Mouse (Mus musculus): ENCODE data around the gene Ckap2.

Gene Ckap2

DNA sequence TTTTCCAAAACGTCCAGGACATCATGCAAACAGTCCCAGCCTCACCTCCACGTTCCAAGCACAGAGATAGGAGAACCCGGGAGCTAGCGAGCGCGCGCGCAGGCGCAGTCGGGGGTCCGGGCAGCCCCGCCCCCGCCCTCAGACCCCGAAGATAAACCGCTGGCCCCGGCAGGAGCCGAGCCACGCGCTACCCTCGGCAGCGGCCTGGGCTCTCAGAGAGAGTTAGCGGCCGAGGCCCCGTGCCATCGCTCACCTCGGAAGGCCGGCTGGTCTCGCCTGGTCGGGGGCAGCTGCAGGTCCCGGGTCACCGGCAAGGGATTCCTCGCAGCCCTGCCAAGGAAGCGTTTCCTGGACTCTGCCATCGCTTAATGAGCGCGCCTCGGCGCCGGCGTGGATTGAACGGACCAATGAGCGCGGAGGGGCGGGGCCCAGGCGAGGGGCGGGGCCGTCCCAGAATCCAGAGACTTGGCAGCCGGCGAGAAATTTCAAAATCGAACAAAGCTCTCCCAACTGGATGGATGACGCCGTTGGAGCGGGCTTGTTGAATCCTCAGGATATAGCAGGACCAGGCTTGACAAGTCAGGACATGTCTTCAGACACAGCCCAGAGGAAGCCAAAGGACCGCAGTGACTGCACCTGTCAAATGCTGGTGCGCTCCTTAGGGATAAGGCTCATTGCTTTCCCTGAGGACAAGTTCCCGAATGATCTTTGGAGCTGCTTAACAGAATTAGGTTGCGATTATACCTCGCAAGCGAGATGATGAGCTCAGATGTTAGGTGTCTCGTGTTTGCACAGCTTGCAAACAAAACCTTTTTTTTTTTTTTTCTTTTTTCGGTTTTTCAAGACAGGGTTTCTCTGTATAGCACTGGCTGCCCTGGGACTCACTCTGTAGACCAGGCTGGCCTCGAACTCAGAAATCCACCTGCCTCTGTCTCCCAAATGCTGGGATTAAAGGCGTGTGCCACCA, at the start of gene Ckap2:
Ckap2 (minus strand) TSS at position 389 of the 967 bp plus-strand sequence.
- DNase-seq = peak; percentile 97

DNA sequence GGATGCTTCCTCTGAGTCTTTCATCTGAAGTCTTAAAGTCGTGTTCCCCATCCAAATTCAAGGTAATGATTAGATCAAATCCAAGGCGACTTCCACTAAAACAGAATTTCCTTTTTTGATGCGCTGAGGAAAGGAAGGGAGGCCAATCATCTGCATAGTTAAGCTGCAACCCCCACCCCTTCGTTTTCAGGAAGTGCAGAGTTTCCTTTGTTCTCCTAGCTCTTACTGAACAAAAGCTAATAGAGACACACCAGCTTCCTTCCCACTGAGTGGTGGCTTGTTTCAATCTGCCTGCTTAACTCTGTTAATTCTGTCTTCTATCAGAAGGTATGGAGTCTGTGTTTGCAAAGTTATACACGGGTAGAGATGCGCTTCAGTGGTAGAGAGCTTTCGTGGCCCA, 43.0 kb upstream of the Ckap2 start:
- DNase-seq = no peak

- peak; percentile 67 for DNase-seq
Observed at GRCm38 (mm10) chr8:22227061-22227877, 41.6 kb upstream of the Ckap2 start, which contains the start of gene Thsd1. TSS of gene Thsd1 (plus strand) at chr8:22227313.

DNA sequence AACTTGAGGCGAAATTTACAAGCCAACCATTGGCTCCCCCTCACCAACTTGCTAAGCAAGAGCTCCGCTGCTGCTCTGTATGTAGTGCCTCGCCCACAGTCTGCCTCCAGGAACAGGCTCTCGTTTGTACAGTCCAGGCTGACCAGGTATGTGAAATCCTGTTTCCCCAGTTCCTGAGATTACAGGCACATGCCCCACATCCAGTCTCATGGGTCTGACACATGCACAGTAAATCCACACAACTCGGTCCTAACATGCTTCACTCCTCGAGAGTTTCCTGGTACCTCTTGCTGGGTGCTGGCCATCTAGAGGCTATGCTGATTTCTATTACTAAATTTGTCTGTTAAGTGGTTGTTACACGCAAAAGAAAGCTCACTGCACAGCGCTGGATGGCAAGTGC, 40.7 kb upstream of the Ckap2 start:
- no peak for DNase-seq

DNA sequence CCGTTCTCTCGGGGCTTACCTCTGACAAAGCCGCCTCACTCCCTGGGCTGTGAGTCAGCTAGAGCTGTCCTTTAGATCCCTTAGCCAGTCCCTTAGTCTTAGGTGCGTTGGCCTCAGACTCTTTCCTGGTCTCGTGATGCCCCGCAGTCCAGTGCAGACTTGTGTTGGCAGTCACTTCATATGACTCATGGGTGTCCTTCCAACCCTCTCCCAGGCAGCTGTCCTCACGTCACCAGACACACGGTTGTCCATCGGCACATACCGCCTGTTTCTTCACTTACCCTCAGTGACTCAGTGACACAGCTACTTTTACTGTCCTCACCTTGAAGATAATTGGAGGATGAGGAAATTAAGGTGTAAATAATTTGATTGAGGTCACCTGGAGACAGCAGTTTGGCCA, 29.2 kb upstream of the Ckap2 start:
- no peak for DNase-seq

DNA sequence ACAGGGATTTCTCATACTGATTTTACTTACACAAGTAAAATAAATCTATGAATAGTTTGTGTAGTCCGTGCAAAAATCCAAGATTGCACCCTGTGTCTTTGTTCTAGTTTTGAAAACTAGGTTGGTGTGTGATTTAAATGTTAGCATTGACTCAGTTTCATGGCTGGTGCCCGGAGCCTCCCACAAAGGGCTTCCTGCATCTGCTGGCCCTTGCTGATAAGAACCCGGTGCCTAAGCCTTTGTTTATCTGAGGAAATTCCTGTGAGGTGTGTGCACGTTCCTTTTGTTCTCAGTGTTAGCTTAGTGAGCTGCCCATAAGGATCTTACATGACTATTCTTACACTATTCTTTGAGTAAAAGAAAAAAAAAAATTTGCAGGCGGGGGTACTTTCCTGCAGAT, 23.4 kb upstream of the Ckap2 start:
- DNase-seq = peak; percentile 56

- no peak for DNase-seq
Observed at GRCm38 (mm10) chr8:22207535-22207934, 21.9 kb upstream of the Ckap2 start.

GRCm38 (mm10) chr8:22199481-22199880, 13.9 kb upstream of the Ckap2 start:
- DNase-seq = no peak

- no peak for DNase-seq
Observed at GRCm38 (mm10) chr8:22197914-22198313, 12.3 kb upstream of the Ckap2 start.

GRCm38 (mm10) chr8:22193432-22194010, 7.9 kb upstream of the Ckap2 start:
- peak; percentile 21 for DNase-seq

DNA sequence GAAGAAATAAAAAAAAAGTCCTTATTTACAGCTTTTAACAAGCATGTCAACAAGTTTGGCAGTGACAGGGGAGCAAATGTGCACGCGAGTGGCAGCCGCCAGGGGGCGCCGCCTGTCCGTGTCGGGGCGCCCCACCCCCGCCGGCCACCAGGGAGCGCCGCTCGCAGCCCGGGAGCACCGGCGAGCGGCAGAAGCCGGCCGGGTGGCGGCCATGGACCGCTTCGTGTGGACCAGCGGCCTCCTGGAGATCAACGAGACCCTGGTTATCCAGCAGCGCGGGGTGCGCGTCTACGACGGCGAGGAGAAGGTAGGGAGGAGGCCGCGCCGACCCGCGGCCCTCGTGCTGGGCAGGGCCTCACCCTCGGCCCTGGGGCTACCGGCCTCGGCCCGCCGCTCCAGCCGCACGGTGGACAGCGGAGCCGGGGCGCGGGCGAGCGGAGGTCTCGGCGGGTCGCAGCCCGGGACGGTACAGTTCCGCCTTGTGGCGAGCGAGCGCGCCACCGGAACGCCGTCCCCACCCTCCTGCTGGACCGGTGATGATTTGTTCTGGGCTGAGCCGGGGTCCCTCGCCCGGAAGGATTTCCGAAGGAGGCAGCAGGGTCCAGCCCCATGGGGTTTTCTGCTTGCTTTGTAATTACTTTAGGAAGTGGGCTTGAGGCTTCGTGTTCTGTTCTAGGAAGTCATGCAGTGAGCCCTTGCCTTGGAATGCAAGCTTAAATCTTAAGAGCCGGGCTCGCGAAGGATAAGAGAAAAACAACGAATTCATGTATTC, 7.2 kb upstream of the Ckap2 start, which contains the start of gene Vps36:
Vps36 (plus strand) TSS at position 150 of the 772 bp plus-strand sequence.
- peak; percentile 90 for DNase-seq

GRCm38 (mm10) chr8:22184884-22185283, 735 bp downstream of the Ckap2 start:
- DNase-seq = peak; percentile 83

DNA sequence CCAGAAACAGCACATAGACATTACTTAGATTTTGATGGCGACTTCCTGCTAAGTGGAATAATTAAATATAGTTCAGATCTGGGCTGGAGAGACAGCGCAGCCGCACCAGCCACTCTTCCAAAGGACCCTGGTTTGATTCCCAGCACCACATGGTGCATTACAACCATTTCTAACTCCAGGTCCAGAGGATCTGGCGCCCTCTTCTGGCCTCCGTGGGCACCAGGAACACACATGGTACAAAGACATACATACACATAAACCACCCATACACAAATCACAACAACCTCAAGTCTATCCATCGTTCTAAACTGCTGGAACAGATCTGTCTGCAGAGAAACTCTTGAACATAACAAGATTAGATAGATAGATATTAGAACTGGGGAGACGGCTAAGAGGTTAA, 9.7 kb downstream of the Ckap2 start:
- no peak for DNase-seq

GRCm38 (mm10) chr8:22169167-22169566, 16.5 kb downstream of the Ckap2 start:
- no peak for DNase-seq

- DNase-seq = peak; percentile 97
Observed at GRCm38 (mm10) chr8:22166080-22166603, 19.5 kb downstream of the Ckap2 start, which contains the start of gene Nek3. TSS of gene Nek3 (minus strand) at chr8:22166435.

GRCm38 (mm10) chr8:22165251-22166079, 20.2 kb downstream of the Ckap2 start:
- DNase-seq = no peak

DNA sequence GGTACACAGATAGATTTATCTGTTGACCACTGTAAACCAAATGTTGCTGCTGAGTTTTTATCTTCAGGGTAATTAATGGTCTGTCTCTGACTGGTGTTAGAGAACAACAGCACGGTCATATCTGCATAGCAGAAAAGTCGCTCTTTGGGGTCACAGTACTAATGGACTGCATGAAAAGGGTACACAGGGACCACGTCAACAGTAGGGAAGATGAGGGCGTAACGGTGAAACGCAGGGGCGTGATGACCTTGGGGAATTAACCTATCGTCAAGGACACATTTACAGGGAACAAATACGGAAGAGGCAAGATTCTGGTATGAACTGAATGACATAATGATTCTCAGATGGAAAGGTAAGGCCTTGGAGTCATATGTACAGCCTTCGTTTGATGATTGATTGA, 21.2 kb downstream of the Ckap2 start:
- DNase-seq = no peak

- DNase-seq = no peak
Observed at GRCm38 (mm10) chr8:22162206-22162605, 23.4 kb downstream of the Ckap2 start.

- DNase-seq = no peak
Observed at GRCm38 (mm10) chr8:22150345-22150663, 35.3 kb downstream of the Ckap2 start.

GRCm38 (mm10) chr8:22149643-22150344, 35.8 kb downstream of the Ckap2 start:
- no peak for DNase-seq

- DNase-seq = no peak
Observed at GRCm38 (mm10) chr8:22148367-22148740, 37.3 kb downstream of the Ckap2 start.
